Mouse (Mus musculus): ENCODE results near the gene Msi2. TPM values are rescaled to one million over a fixed set of nuclear protein-coding genes. Genes with fewer than 3 reads are reported as not detected.
A peak's percentile ranks its signal among the peaks of the same experiment; 100 is the strongest.

The Msi2 gene
- polyA plus RNA-seq, 1 experiment = 78.5 TPM

GRCm38 (mm10) chr11:88515267-88515666 is 203.0 kb downstream of the Msi2 start:
- 81% methylated on average over 2 of the region's 2 CpGs for WGBS
- H3K4me3 ChIP-seq (ENCODE audit: insufficient read depth, low read depth, low read length) = no peak overlapping the region
- TF ChIP-seq CTCF (IDR thresholded peaks at IDR 0.05; ENCODE audit: insufficient read depth, low read depth, low read length) (no peak), POLR2A (IDR thresholded peaks at IDR 0.05; ENCODE audit: insufficient read depth, low read depth, low read length) (no peak)
- H3K4me1 ChIP-seq (ENCODE audit: control insufficient read depth, insufficient read depth, low read length) = peaks cover 29% of the 10 kb centered on the region
- no peak overlapping the region for H3K27ac ChIP-seq (ENCODE audit: insufficient read depth, low read depth, low read length)

- no peak overlapping the region for H3K27ac ChIP-seq (ENCODE audit: insufficient read depth, low read depth, low read length)
- H3K4me3 ChIP-seq (ENCODE audit: insufficient read depth, low read depth, low read length) = no peak overlapping the region
- TF ChIP-seq CTCF (IDR thresholded peaks at IDR 0.05; ENCODE audit: insufficient read depth, low read depth, low read length) (no peak), POLR2A (IDR thresholded peaks at IDR 0.05; ENCODE audit: insufficient read depth, low read depth, low read length) (no peak)
- H3K4me1 ChIP-seq (ENCODE audit: control insufficient read depth, insufficient read depth, low read length) = peaks cover 29% of the 10 kb centered on the region
- 79% methylated on average over 12 of the region's 12 CpGs for WGBS
These were observed 204.0 kb downstream of the Msi2 start for GRCm38 (mm10) chr11:88514151-88514926.

- WGBS = 45% methylated on average over 4 of the region's 4 CpGs
- TF ChIP-seq POLR2A (IDR thresholded peaks at IDR 0.05; ENCODE audit: insufficient read depth, low read depth, low read length) (no peak), CTCF (IDR thresholded peaks at IDR 0.05; ENCODE audit: insufficient read depth, low read depth, low read length) (peak; percentile 46; the same call in 1 of the 2 replicates)
- peaks cover 27% of the 10 kb centered on the region for H3K4me1 ChIP-seq (ENCODE audit: control insufficient read depth, insufficient read depth, low read length)
- no peak overlapping the region for H3K27ac ChIP-seq (ENCODE audit: insufficient read depth, low read depth, low read length)
- no peak overlapping the region for H3K4me3 ChIP-seq (ENCODE audit: insufficient read depth, low read depth, low read length)
These were observed 205.7 kb downstream of the Msi2 start for GRCm38 (mm10) chr11:88512580-88512979.

- TF ChIP-seq CTCF (IDR thresholded peaks at IDR 0.05; ENCODE audit: insufficient read depth, low read depth, low read length) (no peak), POLR2A (IDR thresholded peaks at IDR 0.05; ENCODE audit: insufficient read depth, low read depth, low read length) (no peak)
- Histone ChIP-seq H3K4me1 (ENCODE audit: control insufficient read depth, insufficient read depth, low read length) (peaks cover 18% of the 10 kb centered on the region), H3K4me3 (ENCODE audit: insufficient read depth, low read depth, low read length) (no peak overlapping the region), H3K27ac (ENCODE audit: insufficient read depth, low read depth, low read length) (no peak overlapping the region)
- 73% methylated on average over 8 of the region's 8 CpGs for WGBS
These were observed 207.9 kb downstream of the Msi2 start for GRCm38 (mm10) chr11:88510282-88510850.

- no peak overlapping the region for H3K4me3 ChIP-seq (ENCODE audit: insufficient read depth, low read depth, low read length)
- 87% methylated on average over 4 of the region's 4 CpGs for WGBS
- TF ChIP-seq POLR2A (IDR thresholded peaks at IDR 0.05; ENCODE audit: insufficient read depth, low read depth, low read length) (no peak), CTCF (IDR thresholded peaks at IDR 0.05; ENCODE audit: insufficient read depth, low read depth, low read length) (no peak)
- H3K27ac ChIP-seq (ENCODE audit: insufficient read depth, low read depth, low read length) = no peak overlapping the region
- H3K4me1 ChIP-seq (ENCODE audit: control insufficient read depth, insufficient read depth, low read length) = peaks cover 13% of the 10 kb centered on the region
These were observed 208.8 kb downstream of the Msi2 start for GRCm38 (mm10) chr11:88509464-88509863.

GRCm38 (mm10) chr11:88508133-88508532 is 210.2 kb downstream of the Msi2 start:
- H3K4me1 ChIP-seq (ENCODE audit: control insufficient read depth, insufficient read depth, low read length) = peaks cover 8% of the 10 kb centered on the region
- TF ChIP-seq POLR2A (IDR thresholded peaks at IDR 0.05; ENCODE audit: insufficient read depth, low read depth, low read length) (no peak), CTCF (IDR thresholded peaks at IDR 0.05; ENCODE audit: insufficient read depth, low read depth, low read length) (no peak)
- no peak overlapping the region for H3K4me3 ChIP-seq (ENCODE audit: insufficient read depth, low read depth, low read length)
- 85% methylated on average over 7 of the region's 7 CpGs for WGBS
- H3K27ac ChIP-seq (ENCODE audit: insufficient read depth, low read depth, low read length) = no peak overlapping the region

- no peak for TF ChIP-seq POLR2A (IDR thresholded peaks at IDR 0.05; ENCODE audit: insufficient read depth, low read depth, low read length)
- TF ChIP-seq CTCF (IDR thresholded peaks at IDR 0.05; ENCODE audit: insufficient read depth, low read depth, low read length) = no peak
- no peak overlapping the region for H3K4me3 ChIP-seq (ENCODE audit: insufficient read depth, low read depth, low read length)
- peaks cover 8% of the 10 kb centered on the region for H3K4me1 ChIP-seq (ENCODE audit: control insufficient read depth, insufficient read depth, low read length)
- 73% methylated on average over 5 of the region's 5 CpGs for WGBS
- H3K27ac ChIP-seq (ENCODE audit: insufficient read depth, low read depth, low read length) = no peak overlapping the region
These were observed 211.5 kb downstream of the Msi2 start for GRCm38 (mm10) chr11:88506544-88507419.

- Histone ChIP-seq H3K4me3 (ENCODE audit: insufficient read depth, low read depth, low read length) (no peak overlapping the region), H3K27ac (ENCODE audit: insufficient read depth, low read depth, low read length) (no peak overlapping the region), H3K4me1 (ENCODE audit: control insufficient read depth, insufficient read depth, low read length) (peaks cover 8% of the 10 kb centered on the region)
- no peak for TF ChIP-seq POLR2A (IDR thresholded peaks at IDR 0.05; ENCODE audit: insufficient read depth, low read depth, low read length)
- no peak for TF ChIP-seq CTCF (IDR thresholded peaks at IDR 0.05; ENCODE audit: insufficient read depth, low read depth, low read length)
- 71% methylated on average over 13 of the region's 13 CpGs for WGBS
These were observed 212.2 kb downstream of the Msi2 start for GRCm38 (mm10) chr11:88506109-88506508.

Data from olfactory bulb, adult 2 months (tissue).